Mouse (Mus musculus): Measurements from ENCODE around the gene Trip4.

DNA sequence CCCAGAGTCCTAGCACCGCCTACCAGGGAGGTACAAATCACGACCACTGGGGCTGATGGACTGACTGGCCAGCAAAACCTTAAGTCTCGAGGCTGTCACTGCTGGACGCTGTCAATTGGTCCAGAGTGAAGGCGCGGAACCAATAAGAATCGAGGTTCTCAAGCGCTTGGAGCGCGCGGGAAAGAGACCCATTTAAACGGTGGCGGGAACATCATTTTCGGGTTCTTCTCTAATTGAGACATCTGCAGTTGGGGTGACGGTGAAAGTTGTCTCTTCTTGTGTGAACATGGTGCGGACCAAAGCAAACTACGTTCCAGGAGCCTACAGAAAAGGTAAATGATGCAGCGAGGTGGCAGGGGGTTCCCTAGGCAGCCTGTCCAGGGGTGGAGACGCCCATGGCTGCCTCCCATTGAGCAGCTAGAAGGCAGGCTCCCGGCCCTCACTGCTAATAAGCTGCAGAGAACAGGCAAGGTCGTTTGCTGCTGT lies 18.4 kb downstream of the Trip4 start, which contains the start of gene Pclaf:
- TF ChIP-seq POLR2A (IDR thresholded peaks at IDR 0.05; ENCODE audit: insufficient read depth, low read length) (no peak), CTCF (IDR thresholded peaks at IDR 0.05; ENCODE audit: low read depth, low read length) (no peak)

Measured in ES-Bruce4 (cell line).